Mouse (Mus musculus) forebrain, embryonic 15.5 days (tissue): ENCODE data around the gene Rpp25. TPM values are rescaled to one million over a fixed set of nuclear protein-coding genes. Genes with fewer than 3 reads are reported as not detected.

Experiments used
- ATAC-seq: fragments of 200-750 bp; cut with Nextera tagmentation; replicated peaks from 2 replicates; pipeline ENCODE4 v1.8.0; 2017; ENCODE audit warnings: mild to moderate bottlenecking, moderate TSS enrichment, moderate library complexity
- H3K27ac ChIP-seq: fragments of 300-500 bp; sonication (generic); replicated peaks from 2 replicates; pipeline ENCODE4 v1.5.1; 2015; ENCODE audit warnings: mild to moderate bottlenecking, inconsistent platforms
- H3K27me3 ChIP-seq: fragments of 300-500 bp; sonication (generic); 2 replicates; pipeline ENCODE4 v1.6.1; 2015; ENCODE audit warnings: inconsistent platforms
- H3K36me3 ChIP-seq: fragments of 300-500 bp; sonication (generic); 2 replicates; pipeline ENCODE4 v1.6.1; 2015; ENCODE audit warnings: mild to moderate bottlenecking, inconsistent platforms
- H3K4me1 ChIP-seq: fragments of 300-500 bp; sonication (generic); 2 replicates; pipeline ENCODE4 v1.6.1; 2015; ENCODE audit warnings: inconsistent platforms
- H3K4me2 ChIP-seq: fragments of 300-500 bp; sonication (generic); replicated peaks from 2 replicates; pipeline ENCODE4 v1.6.1; 2015; ENCODE audit warnings: mild to moderate bottlenecking, inconsistent platforms
- H3K4me3 ChIP-seq: fragments of 300-500 bp; sonication (generic); 2 replicates; pipeline ENCODE4 v1.5.1; 2015; ENCODE audit warnings: mild to moderate bottlenecking, inconsistent platforms
- H3K9ac ChIP-seq: fragments of 300-500 bp; sonication (generic); replicated peaks from 2 replicates; pipeline ENCODE4 v1.6.1; 2015; ENCODE audit warnings: mild to moderate bottlenecking, inconsistent platforms
- H3K9me3 ChIP-seq: fragments of 300-500 bp; sonication (generic); 2 replicates; pipeline ENCODE4 v1.6.1; 2016; ENCODE audit warnings: inconsistent platforms
- WGBS: fragments of 180-500 bp; shearing (Covaris S2); methylation state at CpG from one replicate; pipeline ENCODE4 v1.1.7; 2015; ENCODE audit warnings: mixed read lengths; 5-methylcytosine and 5-hydroxymethylcytosine counted together
- polyA plus RNA-seq: library from polyadenylated mRNA; unstranded; fragments of >200 nt; fragmentation: Nextera tagmentation; extraction: Ambion mirVana; gene quantifications from 2 replicates; pipeline ENCODE4 v1.2.1, GENCODE M21; 2015

Rpp25 gene
- polyA plus RNA-seq, 1 experiment from 2014 or later, result 19.6 TPM

- WGBS, result 83% methylated on average over 3 of the region's 3 CpGs
- Histone ChIP-seq H3K9ac (no peak overlapping the region), H3K4me1 (peaks cover 7% of the 10 kb centered on the region), H3K27me3 (no peaks in the 10 kb centered on the region), H3K4me2 (no peak overlapping the region), H3K36me3 (peaks cover 80% of the 10 kb centered on the region), H3K9me3 (no peaks in the 10 kb centered on the region), H3K4me3 (no peak overlapping the region), H3K27ac (no peak overlapping the region)
- ATAC-seq, result no peak
Measured at GRCm38 (mm10) chr9:57543951-57544350, 40.1 kb downstream of the Rpp25 start.

DNA sequence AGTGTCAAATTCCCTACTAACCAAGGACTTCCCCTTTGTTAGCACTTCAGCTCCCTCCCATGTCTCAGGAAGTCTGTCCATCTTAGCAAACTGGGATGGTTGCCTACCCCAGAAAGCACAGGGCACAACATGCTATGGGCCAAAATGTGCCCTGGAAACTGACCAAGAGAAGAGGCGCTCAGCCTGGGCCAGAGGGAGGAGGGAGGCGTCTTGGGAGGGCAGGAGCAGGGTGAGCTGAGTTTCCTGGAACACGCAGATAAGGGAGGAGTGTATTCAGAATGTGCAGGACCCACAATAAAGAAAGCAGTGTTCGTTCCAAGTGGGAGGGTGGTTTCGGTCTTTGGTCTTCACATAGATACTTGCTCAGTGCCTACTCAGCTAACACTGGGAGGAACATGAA is 43.5 kb downstream of the Rpp25 start:
- H3K9me3 ChIP-seq, result no peaks in the 10 kb centered on the region
- H3K4me1 ChIP-seq, result peaks cover 16% of the 10 kb centered on the region
- WGBS, result 83% methylated on average over 5 of the region's 5 CpGs
- H3K4me3 ChIP-seq, result no peak overlapping the region
- peaks cover 54% of the 10 kb centered on the region for H3K36me3 ChIP-seq
- H3K27me3 ChIP-seq, result no peaks in the 10 kb centered on the region
- H3K9ac ChIP-seq, result no peak overlapping the region
- H3K4me2 ChIP-seq, result no peak overlapping the region
- no peak for ATAC-seq
- H3K27ac ChIP-seq, result no peak overlapping the region

- H3K4me3 ChIP-seq, result no peak overlapping the region
- WGBS, result 92% methylated on average over 11 of the region's 11 CpGs
- peaks cover 18% of the 10 kb centered on the region for H3K4me1 ChIP-seq
- H3K36me3 ChIP-seq, result peaks cover 48% of the 10 kb centered on the region
- H3K9ac ChIP-seq, result no peak overlapping the region
- no peaks in the 10 kb centered on the region for H3K27me3 ChIP-seq
- no peaks in the 10 kb centered on the region for H3K9me3 ChIP-seq
- no peak overlapping the region for H3K4me2 ChIP-seq
- no peak overlapping the region for H3K27ac ChIP-seq
- ATAC-seq, result no peak
Measured at GRCm38 (mm10) chr9:57547869-57548268, 44.0 kb downstream of the Rpp25 start.

GRCm38 (mm10) chr9:57549186-57549585 is 45.4 kb downstream of the Rpp25 start:
- Histone ChIP-seq H3K27ac (peak overlapping the region; percentile 25), H3K4me1 (peaks cover 18% of the 10 kb centered on the region), H3K9ac (no peak overlapping the region), H3K36me3 (peaks cover 36% of the 10 kb centered on the region), H3K4me3 (no peak overlapping the region), H3K4me2 (no peak overlapping the region), H3K9me3 (no peaks in the 10 kb centered on the region), H3K27me3 (no peaks in the 10 kb centered on the region)
- no peak for ATAC-seq
- 56% methylated on average over 4 of the region's 4 CpGs for WGBS

GRCm38 (mm10) chr9:57550126-57550862 is 46.5 kb downstream of the Rpp25 start:
- no peak overlapping the region for H3K4me2 ChIP-seq
- no peak overlapping the region for H3K4me3 ChIP-seq
- H3K27me3 ChIP-seq, result no peaks in the 10 kb centered on the region
- H3K4me1 ChIP-seq, result peaks cover 18% of the 10 kb centered on the region
- H3K27ac ChIP-seq, result no peak overlapping the region
- ATAC-seq, result no peak
- H3K9me3 ChIP-seq, result no peaks in the 10 kb centered on the region
- 92% methylated on average over 11 of the region's 11 CpGs for WGBS
- H3K9ac ChIP-seq, result no peak overlapping the region
- H3K36me3 ChIP-seq, result peaks cover 24% of the 10 kb centered on the region; the same call in 1 of the 2 replicates

- no peaks in the 10 kb centered on the region for H3K27me3 ChIP-seq
- WGBS, result under 1% methylated on average over 28 of the region's 28 CpGs
- H3K36me3 ChIP-seq, result peaks cover 15% of the 10 kb centered on the region; the same call in 1 of the 2 replicates
- H3K9ac ChIP-seq, result peak within 1 kb of the TSS; percentile 58
- H3K27ac ChIP-seq, result no peak within 1 kb of the TSS
- peak; percentile 61 for ATAC-seq
- H3K4me1 ChIP-seq, result peaks cover 18% of the 10 kb centered on the region
- H3K9me3 ChIP-seq, result no peaks in the 10 kb centered on the region
- peak within 1 kb of the TSS; percentile 51 for H3K4me3 ChIP-seq
- peak within 1 kb of the TSS; percentile 59 for H3K4me2 ChIP-seq
Measured at GRCm38 (mm10) chr9:57552139-57552887, 48.5 kb downstream of the Rpp25 start, which contains the start of gene Mpi. Mpi (minus strand) TSS chr9:57552763.

GRCm38 (mm10) chr9:57553119-57553518 is 49.3 kb downstream of the Rpp25 start:
- peak; percentile 26 for ATAC-seq

GRCm38 (mm10) chr9:57554753-57555152 is 50.9 kb downstream of the Rpp25 start:
- no peak for ATAC-seq
- H3K9ac ChIP-seq, result no peak overlapping the region
- whole genome bisulfite sequencing, result 25% methylated on average over 3 of the region's 3 CpGs
- H3K4me1 ChIP-seq, result peaks cover 9% of the 10 kb centered on the region
- no peaks in the 10 kb centered on the region for H3K9me3 ChIP-seq
- H3K27ac ChIP-seq, result no peak overlapping the region
- no peaks in the 10 kb centered on the region for H3K27me3 ChIP-seq
- no peak overlapping the region for H3K4me2 ChIP-seq
- no peaks in the 10 kb centered on the region for H3K36me3 ChIP-seq
- H3K4me3 ChIP-seq, result no peak overlapping the region

More at GRCm38 (mm10) chr9:57553119-57553518, 49.3 kb downstream of the Rpp25 start:
- WGBS, result 77% methylated on average over 11 of the region's 11 CpGs
- Histone ChIP-seq H3K27me3 (no peaks in the 10 kb centered on the region), H3K36me3 (peaks cover 9% of the 10 kb centered on the region; the same call in 1 of the 2 replicates), H3K9ac (no peak overlapping the region), H3K9me3 (no peaks in the 10 kb centered on the region), H3K4me3 (no peak overlapping the region), H3K4me2 (no peak overlapping the region), H3K4me1 (peaks cover 18% of the 10 kb centered on the region), H3K27ac (no peak overlapping the region)

Other genes starting within 250 kb of the Rpp25 start
- gene 1700017B05Rik, start 241.4 kb upstream of the Rpp25 start, polyA plus RNA-seq, result 5.0 and 5.8 TPM in 2 replicates
- 21.3 and 29.5 TPM in 2 replicates for gene Ppcdc, start 63.9 kb upstream of the Rpp25 start, polyA plus RNA-seq
- 102 and 106 TPM in 2 replicates for gene Scamp5, start 36.0 kb upstream of the Rpp25 start, polyA plus RNA-seq
- gene Cox5a, start 17.2 kb downstream of the Rpp25 start, polyA plus RNA-seq, result 751 and 752 TPM in 2 replicates
- gene Fam219b, start 33.5 kb downstream of the Rpp25 start, polyA plus RNA-seq, result 24.1 and 26.2 TPM in 2 replicates
- 62.9 and 69.3 TPM in 2 replicates for gene Mpi, start 48.7 kb downstream of the Rpp25 start, polyA plus RNA-seq
- 57.7 and 60.5 TPM in 2 replicates for gene Scamp2, start 56.9 kb downstream of the Rpp25 start, polyA plus RNA-seq
- 26.6 and 29.8 TPM in 2 replicates for gene Ulk3, start 85.4 kb downstream of the Rpp25 start, polyA plus RNA-seq
- gene Cplx3, start 102.3 kb downstream of the Rpp25 start, polyA plus RNA-seq, result 0.45 TPM in 1 of 2 replicates, not detected in the other
- gene Lman1l, start 116.7 kb downstream of the Rpp25 start, polyA plus RNA-seq, result not detected in 2 replicates
- gene Csk, start 149.6 kb downstream of the Rpp25 start, polyA plus RNA-seq, result 37.4 and 41.7 TPM in 2 replicates
- not detected in 2 replicates for gene Cyp1a2, start 179.7 kb downstream of the Rpp25 start, polyA plus RNA-seq
- gene Cyp1a1, start 183.9 kb downstream of the Rpp25 start, polyA plus RNA-seq, result 0.06 and 0.20 TPM in 2 replicates
- gene Edc3, start 204.5 kb downstream of the Rpp25 start, polyA plus RNA-seq, result 36.4 and 37.1 TPM in 2 replicates